Mouse (Mus musculus): ENCODE measurements at regions not wholly inside any gene's neighbourhood (a gene's known extent, or its start where the extent isn't known, plus 50 kb on each side); places are given as distances from the start of the nearest gene placed in this dataset.

DNA sequence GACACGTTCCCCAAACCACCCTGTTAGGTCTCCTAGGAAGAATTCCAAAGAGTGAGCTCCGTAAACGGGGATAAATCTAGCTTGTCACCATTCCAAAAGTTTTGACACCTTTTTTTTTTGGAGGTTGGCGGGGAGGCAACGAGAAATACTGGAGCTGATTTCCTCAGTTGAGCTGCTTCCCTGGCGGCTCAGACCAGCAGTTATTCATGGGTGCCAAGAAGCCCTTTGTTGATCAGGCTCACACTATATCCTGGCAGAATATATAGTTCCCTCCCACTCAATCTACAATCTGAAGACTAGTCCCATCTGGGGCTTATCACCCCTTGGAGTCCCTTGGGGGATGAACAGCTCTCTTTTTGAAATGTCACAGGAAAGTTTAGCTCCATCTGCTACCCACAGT lies 77.5 kb upstream of the Tiam2 start:
- DNase-seq = peak; percentile 62

DNA sequence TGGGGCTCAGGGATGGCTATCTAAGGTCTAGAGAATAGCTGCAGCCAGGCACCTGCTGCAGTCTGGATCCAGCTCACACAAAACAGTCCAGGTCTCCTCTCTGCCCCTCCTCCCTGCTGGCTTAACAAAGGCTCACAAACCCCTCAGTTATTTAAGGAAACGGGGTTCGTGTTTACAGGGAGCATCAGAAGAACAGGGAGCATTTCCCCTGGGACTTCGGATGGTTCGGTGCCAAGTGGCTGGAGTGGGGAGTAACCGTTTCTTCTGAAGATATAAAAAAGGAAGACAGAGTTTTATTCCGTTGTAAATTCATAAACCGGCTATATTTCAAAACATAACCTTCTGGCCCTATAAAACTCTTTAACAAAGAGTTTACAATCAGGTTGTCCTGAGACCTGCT lies 77.1 kb upstream of the Tiam2 start:
- DNase-seq = no peak

GRCm38 (mm10) chr17:3251176-3251575 lies 75.2 kb upstream of the Tiam2 start:
- peak; percentile 44 for DNase-seq

DNA sequence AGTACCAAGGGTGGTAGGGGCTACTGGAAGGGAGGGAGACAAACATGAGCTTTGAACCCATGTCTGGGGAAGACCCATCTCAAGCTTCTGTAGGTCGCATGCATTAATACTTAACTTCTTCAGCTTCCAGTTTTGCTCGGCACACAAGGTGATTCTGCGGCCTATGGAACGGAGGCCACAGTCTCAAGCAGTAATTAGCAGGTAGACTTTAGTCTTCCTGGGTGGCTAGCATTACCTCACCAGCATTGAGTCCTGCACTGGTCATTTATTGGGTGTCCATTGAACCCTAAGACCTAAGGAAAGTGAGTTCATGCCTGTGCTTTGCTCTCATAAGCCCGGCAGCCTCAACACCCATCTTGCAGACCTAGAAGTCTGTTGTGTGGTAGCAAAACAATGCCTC lies 74.4 kb upstream of the Tiam2 start:
- no peak for DNase-seq

- peak; percentile 43 for DNase-seq
Observed at GRCm38 (mm10) chr17:3253508-3254176, 72.7 kb upstream of the Tiam2 start.

- no peak for DNase-seq
Observed at GRCm38 (mm10) chr17:3256765-3257164, 69.6 kb upstream of the Tiam2 start.

- no peak for DNase-seq
Observed at GRCm38 (mm10) chr17:3258811-3259510, 67.4 kb upstream of the Tiam2 start.

DNA sequence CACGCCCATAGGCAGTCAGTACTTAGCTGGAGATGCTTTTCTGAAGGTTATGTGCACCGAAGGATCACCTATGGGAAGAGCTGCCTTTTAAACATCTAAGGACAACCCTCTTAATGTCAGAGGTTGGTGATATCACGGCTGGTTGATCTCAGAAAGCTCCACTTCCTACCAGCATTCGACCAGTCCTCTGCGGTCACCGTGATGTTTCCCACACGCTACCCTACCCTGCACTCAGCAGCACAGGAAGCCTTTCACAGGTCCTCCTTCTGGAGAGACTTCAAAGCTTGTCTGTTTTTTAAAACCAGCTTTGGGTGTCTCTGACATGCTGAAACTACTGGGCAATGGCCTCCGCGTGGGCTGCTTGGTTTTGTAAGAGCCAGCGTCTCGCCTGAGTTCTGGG lies 65.6 kb upstream of the Tiam2 start:
- no peak for DNase-seq

GRCm38 (mm10) chr17:3273108-3274091 lies 53.0 kb upstream of the Tiam2 start:
- DNase-seq = peak; percentile 77

DNA sequence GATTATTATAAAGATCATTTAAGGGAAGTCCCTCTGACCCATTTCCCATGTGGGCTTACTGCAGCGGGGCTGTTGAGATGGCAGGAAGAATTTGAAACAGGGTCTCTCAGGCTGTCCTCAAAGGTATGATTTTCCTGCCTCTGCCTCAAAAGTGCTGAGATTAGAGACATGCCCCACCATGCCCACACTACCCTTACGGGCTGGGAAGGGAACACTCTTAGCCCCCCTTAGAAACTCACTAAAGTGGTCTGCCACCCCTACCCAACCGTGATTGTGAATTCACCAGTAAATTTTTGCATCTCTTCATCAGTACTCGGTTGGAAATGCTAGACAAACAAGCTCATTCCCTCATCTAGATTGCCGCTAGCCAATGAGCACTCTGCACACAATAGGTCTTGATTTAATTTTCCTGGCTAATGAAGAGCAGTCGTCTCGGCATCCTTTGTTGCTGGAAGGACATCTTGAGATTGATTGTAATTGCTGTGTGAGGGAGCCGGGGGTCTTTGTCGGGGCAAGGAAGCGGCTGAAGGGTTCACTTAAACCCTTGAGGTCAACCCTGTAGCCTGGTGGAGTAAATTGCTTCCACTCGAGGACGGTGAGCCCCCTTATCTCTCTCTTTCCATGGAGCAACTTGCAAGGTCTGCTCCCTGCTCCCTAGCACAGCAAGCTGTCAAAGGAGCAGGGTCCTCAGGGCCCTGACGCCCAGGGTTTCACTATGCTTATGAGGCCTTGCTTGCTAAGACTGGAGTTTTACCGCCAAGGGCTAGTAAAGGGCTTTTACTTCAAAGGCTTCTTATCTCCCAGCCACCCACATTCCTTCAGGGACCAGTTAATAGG lies 51.7 kb upstream of the Tiam2 start:
- no peak for DNase-seq
